Mouse (Mus musculus) lung, adult 2 months (tissue): Measurements from ENCODE around the gene 4930469K13Rik.

Experiments
- CTCF ChIP-seq: fragments of 200-500 bp; IDR thresholded peaks from 2 replicates; pipeline ENCODE4 v1.5.1; 2011; ENCODE audit warnings: mild to moderate bottlenecking, low read length, control low read depth; ENCODE audit not compliant: insufficient read depth
- POLR2A ChIP-seq: fragments of 200-500 bp; IDR thresholded peaks from 2 replicates; pipeline ENCODE4 v1.6.1; 2011; ENCODE audit warnings: low read depth, mild to moderate bottlenecking, control low read depth, low read length, borderline replicate concordance; ENCODE audit errors: extremely low read depth

DNA sequence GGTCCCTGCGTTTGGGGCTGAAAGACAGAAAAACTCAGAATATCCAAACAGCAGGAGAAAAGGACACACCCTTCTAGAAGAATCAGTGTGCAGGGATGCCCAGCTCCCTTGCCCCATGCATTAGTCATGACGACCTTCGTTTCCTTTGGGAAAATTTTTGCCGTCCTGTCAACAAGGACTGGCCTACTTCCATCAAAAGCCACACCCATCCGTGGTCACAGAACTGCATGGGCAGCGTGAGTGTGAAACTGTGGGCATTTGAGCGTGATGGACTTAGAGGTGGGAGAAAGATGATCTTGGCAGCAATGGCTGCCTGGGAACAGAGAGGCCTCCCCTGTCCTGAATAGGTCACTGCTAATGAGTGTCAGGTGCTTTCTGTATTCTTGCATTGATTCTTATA is 126.2 kb downstream of the 4930469K13Rik start:
- TF ChIP-seq POLR2A (no peak), CTCF (no peak)
